Mouse (Mus musculus) E14TG2a.4 (cell line): ENCODE data around the gene Gm20481.

Experiments
- CTCF ChIP-seq: conservative IDR thresholded peaks from 2 replicates; pipeline ENCODE4 v1.5.1; 2014; ENCODE audit warnings: low read length
- NANOG ChIP-seq: IDR thresholded peaks from 2 replicates; pipeline ENCODE4 v1.6.1; 2014; ENCODE audit warnings: borderline replicate concordance, low read length, mixed read lengths

DNA sequence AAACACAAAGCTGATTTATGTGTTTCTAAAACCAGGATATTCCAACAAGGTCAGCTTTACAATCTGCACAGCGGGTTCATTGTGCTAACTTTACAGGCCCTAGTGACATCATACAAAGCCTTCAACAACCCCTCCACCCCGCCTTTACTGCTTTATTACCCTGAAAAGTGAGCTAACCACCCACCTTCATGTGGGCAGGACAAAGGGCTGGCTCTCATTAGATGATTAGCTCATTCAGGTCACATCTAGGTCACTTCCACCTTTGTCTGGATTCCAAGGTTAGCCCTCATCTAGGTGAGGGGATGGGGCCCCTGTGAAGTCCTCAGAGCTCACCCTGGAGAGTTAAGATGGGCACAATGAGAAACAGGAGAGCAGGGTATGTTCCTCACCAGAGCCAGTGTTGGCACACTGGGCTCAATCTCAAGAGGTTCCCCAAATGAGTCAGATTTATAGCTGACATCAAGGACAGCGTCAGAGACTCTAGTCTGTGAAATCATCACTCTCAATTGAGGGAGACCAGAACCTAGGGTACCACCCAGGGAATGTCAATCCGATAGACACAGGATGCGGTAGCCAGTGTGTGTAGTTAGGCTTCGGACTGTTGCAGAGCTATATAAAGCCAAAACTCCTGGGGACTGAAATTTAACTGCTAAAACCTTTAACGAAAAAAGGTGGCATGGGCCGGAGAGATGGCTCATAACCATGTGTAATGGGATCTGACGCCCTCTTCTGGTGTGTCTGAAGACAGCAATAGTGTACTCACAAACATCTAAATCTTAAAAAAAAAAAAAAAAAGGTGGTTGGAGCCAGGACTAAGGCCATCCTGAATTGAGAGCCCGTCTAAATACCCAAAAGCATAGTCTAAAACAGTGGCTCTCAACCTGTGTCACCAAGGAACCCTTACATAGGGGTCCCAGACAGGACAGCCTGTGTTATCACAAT lies 18.9 kb upstream of the Gm20481 start:
- TF ChIP-seq CTCF (peak; percentile 15; the same call in 1 of the 2 replicates), NANOG (no peak)
